Comparison of ENCODE assay signal across 8 mouse cellular contexts in genomic region chr11:114843818-114844463, GRCm38 (mm10). TPM values are rescaled to one million over a fixed set of nuclear protein-coding genes. Genes with fewer than 3 reads are reported as not detected.
A peak's percentile ranks its signal among the peaks of the same experiment; 100 is the strongest.
DNase-seq lines count a peak whose midpoint lies in the region; ATAC-seq and TF ChIP-seq lines count a peak whose summit lies in the region.
"Had no signal": no experiment of that assay in that cellular context is flagged by ENCODE, and none has a peak within 500 bp of the region (broad histone marks: within the 10 kb centered on the region; RNA-seq: fewer than 3 reads in every experiment).

No protein-coding gene starts in this region.

- no peak for TF ChIP-seq CTCF in heart, adult 2 months (IDR thresholded peaks at IDR 0.05)

- H3K79me2 ChIP-seq in heart, adult 2 months (replicated peaks; ENCODE audit: control insufficient read depth, insufficient read depth, low read length): no peaks in the 10 kb centered on the region

- 26% methylated on average over 8 of the region's 8 CpGs for WGBS in heart, adult 2 months
- 4% methylated on average over 8 of the region's 8 CpGs for WGBS in limb, embryonic 15.5 days

- H3K4me3 ChIP-seq in heart, adult 2 months: no peak overlapping the region
- no peak overlapping the region for H3K4me3 ChIP-seq in limb, embryonic 15.5 days

- ATAC-seq in limb, embryonic 15.5 days (ENCODE audit: insufficient number of reproducible peaks, low FRiP score, low TSS enrichment, low read depth): peak; percentile 83

- 0 out of 2 replicates have a peak, but pooled peaks have one; percentile 16 for TF ChIP-seq POLR2A in heart, adult 2 months (IDR thresholded peaks at IDR 0.05; ENCODE audit: insufficient read depth, low read depth, low read length)

- peak overlapping the region; percentile 36; the same call in 1 of the 2 replicates for H3K9ac ChIP-seq in heart, adult 2 months (ENCODE audit: low read depth, low read length)
- no peak overlapping the region for H3K9ac ChIP-seq in limb, embryonic 15.5 days

- 0 out of 2 replicates have a peak, but pooled peaks have one; percentile 31 for TF ChIP-seq EP300 in heart, adult 2 months (IDR thresholded peaks at IDR 0.05; ENCODE audit: insufficient read depth, low read depth, low read length)

- intact Hi-C loops in heart, adult 2 months (cut with DNase I): loop anchor here (2.0 kb wide), 1 partner anchor 17 kb away; no protein-coding TSS in a partner anchor

- H3K9me3 ChIP-seq in limb, embryonic 15.5 days: no peaks in the 10 kb centered on the region

- peak; percentile 23 for DNase-seq in thymus, postnatal 4 days
- no peak for DNase-seq in thymus, postnatal 10 days (ENCODE audit: low spot score in 2 of 2)
- DNase-seq in heart, adult 2 months: peak in 1 of 2 experiments; percentile 62
- no peak for DNase-seq in spleen, postnatal 4 days (ENCODE audit: low spot score in 2 of 2)
- DNase-seq in B cell, adult 2 months: no peak
- DNase-seq in thymus, postnatal 25 days: no peak

- peaks cover 2% of the 10 kb centered on the region; the same call in 1 of the 2 replicates for H3K4me1 ChIP-seq in heart, adult 2 months (ENCODE audit: control insufficient read depth, insufficient read depth, low read length)
- H3K4me1 ChIP-seq in limb, embryonic 15.5 days: peaks cover 16% of the 10 kb centered on the region

- H3K4me2 ChIP-seq in limb, embryonic 15.5 days: 0 out of 2 replicates have a peak overlapping the region, but pooled peaks have one; percentile 2

- no peaks in the 10 kb centered on the region for H3K27me3 ChIP-seq in heart, adult 2 months (ENCODE audit: control insufficient read depth, insufficient read depth, low read length)
- no peaks in the 10 kb centered on the region for H3K27me3 ChIP-seq in limb, embryonic 15.5 days

- H3K27ac ChIP-seq in heart, adult 2 months: peak overlapping the region; percentile 33; the same call in 1 of the 2 replicates
- peak overlapping the region; percentile 77 for H3K27ac ChIP-seq in limb, embryonic 15.5 days
- H3K27ac ChIP-seq: macrophage had no signal

- H3K36me3 ChIP-seq in heart, adult 2 months (ENCODE audit: control insufficient read depth, insufficient read depth, low read length): no peaks in the 10 kb centered on the region
- H3K36me3 ChIP-seq in limb, embryonic 15.5 days: no peaks in the 10 kb centered on the region

RNA-seq across cellular contexts. Expression of gene Gprc5c, which starts 7.0 kb away (rescaled TPM):
- 1 to 10 TPM; 6.3 to 7.9 TPM for total RNA-seq in heart, adult 2 months (2021)
- 11.6 and 11.9 TPM in 2 replicates for polyA plus RNA-seq in heart, adult 2 months (2012; rRNA removed)
- polyA plus RNA-seq in limb, embryonic 15.5 days (2015; fragmentation: Nextera tagmentation; extraction: Ambion mirVana): 38.6 and 41.0 TPM in 2 replicates

RNA-seq across cellular contexts. Expression of gene Gpr142, which starts 45.2 kb away (rescaled TPM):
- total RNA-seq in heart, adult 2 months (2021): not detected
- polyA plus RNA-seq in heart, adult 2 months (2012; rRNA removed): not detected in 2 replicates
- not detected in 2 replicates for polyA plus RNA-seq in limb, embryonic 15.5 days (2015; fragmentation: Nextera tagmentation; extraction: Ambion mirVana)
- polyA plus RNA-seq: macrophage had no signal

RNA-seq across cellular contexts. Expression of gene Cd300a, which starts 45.9 kb away (rescaled TPM):
- under 1 TPM; 0.77 to 0.89 TPM for total RNA-seq in heart, adult 2 months (2021)
- 1.1 TPM in 2 replicates for polyA plus RNA-seq in heart, adult 2 months (2012; rRNA removed)
- 1.8 and 2.9 TPM in 2 replicates for polyA plus RNA-seq in limb, embryonic 15.5 days (2015; fragmentation: Nextera tagmentation; extraction: Ambion mirVana)

RNA-seq across cellular contexts. Expression of gene Btbd17, which starts 48.2 kb away (rescaled TPM):
- total RNA-seq in heart, adult 2 months (2021): not detected
- 0.06 TPM in 1 of 2 replicates, not detected in the other for polyA plus RNA-seq in heart, adult 2 months (2012; rRNA removed)
- polyA plus RNA-seq in limb, embryonic 15.5 days (2015; fragmentation: Nextera tagmentation; extraction: Ambion mirVana): 0.86 and 1.7 TPM in 2 replicates
- polyA plus RNA-seq: macrophage had no signal
